Mouse (Mus musculus) right cerebral cortex, postnatal 25 days (tissue): ENCODE measurements around the gene Hist1h4c.
"Not testable (repeated sequence)": the region's sequence is repeated elsewhere in the genome, so short reads cannot be mapped to it uniquely, and the experiment has no call there.

Experiments used
- DNase-seq: peaks from one replicate; pipeline ENCODE4 v3.0.0; 2022

Gene Hist1h4c

DNA sequence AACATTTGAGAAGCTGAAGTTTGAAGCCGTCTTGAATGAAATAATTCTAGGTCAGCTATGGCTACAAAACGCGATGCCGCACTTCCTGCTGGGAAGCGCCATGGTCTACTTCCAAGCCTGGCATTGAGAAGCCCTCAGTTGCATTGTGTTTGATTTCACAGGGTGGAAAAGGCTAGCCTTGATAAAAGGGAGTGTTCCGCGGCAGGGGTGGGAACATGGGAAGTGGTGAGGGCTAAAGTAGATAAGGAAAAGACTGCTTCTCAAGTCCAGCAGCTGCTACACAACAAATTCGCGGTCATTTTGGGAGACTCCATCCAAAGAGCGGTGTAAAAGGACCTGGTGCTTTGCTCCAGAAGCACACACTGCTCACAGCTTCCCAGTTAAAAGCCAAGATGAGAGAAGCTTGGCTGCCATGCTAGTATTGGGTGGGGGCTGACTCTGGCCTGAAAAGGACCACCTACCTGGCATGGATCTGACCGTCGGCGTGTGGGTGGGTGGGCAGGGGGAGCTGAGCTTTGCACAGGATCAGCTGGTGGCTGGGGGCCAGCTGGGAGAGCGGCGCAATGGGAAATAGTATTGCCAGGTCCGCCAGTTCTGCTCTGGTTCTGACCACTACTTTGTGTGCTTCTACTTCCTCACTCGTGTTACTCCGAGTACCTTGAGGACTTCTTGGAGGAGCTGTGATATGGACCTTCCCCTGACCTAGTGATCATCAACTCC is 30.4 kb upstream of the Hist1h4c start:
- no peak for DNase-seq

DNA sequence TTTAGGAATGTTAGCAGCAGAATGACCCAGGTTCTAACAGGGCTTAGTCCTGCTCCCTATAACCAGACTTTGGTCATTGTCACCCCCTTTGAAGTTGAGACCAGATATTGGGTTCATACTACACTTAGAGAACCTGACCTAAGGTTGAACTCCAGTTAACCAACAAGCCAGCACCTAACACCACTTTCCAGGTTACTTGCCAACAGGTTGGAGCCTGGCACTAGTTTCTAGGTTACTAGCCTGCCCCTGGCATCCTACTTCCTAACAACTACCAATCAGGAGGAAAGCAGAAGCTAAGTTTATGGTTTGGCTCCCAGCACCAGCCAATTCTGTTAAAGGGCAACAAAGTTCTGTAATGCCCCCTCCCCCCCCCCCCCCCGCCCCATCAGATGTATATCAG is 27.0 kb upstream of the Hist1h4c start:
- no peak for DNase-seq

DNA sequence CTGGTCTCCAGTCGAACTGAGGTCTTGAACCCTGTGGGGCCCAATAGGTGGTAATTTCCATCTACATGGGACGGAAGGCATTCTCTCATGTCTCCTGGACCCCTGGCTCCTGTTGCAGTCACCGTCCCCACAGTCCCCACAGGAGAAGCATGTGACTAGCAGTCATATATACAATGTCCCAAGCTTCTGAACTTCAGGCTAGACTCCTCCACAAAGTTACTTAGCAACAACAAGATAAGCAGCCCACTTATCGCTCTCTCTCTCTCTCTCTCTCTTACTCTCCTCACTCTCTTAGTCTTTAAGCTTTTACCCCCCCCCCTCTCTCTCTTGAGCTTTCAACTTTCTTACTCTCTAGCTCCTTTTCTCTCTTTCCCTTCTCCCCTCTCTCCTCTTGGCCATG is 26.0 kb upstream of the Hist1h4c start:
- DNase-seq = no peak

DNA sequence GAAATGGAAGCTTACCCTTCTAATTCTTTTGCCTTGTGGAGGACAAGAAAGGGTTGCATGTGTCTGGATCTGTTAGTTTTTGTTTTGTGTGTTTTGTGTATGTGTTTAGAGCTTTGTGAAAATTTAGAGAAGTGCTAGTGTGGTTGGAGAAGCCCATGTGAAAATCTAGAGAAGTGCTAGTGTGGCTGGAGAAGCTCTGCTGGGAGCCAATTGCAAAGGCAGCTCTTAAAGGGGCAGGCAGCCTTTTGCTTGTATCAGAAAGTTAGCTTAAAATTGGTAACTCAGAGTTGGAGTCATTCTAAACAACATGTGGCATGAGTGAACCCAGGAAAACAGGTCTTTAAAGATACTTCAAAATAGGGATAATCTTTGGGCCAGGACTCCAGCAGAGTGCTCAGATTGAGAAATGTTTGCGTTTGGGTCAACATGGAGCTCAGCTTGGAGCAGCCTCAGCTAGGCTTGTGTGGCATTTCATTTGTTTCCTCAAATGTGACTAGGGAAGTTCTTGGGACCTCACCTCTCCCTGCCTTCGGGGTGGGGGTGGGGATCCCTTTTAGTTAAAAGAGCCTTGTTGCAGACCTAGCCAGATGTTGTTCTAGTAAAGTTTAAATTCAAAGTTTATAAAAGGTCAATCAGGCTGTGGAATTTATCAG is 19.5 kb upstream of the Hist1h4c start:
- not testable (repeated sequence) for DNase-seq

DNA sequence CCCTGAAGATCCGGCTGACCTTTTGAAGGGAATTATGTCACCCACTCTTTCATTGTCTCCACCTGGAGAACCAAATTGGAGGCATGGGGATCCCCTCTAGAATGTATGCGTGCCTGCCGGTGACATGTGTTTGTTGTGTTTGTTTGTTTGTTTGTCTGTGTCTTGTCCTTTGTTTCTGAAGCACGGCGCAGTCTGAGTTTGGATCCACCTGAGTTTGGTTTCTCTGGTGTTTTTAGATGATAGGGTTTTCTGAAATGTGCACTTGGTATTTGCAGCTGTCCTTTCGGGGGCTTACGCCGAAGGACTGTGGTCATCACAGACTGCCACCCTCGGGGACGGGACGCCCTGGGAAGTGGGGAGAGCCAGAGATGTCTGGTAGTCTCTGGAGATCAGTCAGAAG is 18.9 kb upstream of the Hist1h4c start:
- no peak for DNase-seq

DNA sequence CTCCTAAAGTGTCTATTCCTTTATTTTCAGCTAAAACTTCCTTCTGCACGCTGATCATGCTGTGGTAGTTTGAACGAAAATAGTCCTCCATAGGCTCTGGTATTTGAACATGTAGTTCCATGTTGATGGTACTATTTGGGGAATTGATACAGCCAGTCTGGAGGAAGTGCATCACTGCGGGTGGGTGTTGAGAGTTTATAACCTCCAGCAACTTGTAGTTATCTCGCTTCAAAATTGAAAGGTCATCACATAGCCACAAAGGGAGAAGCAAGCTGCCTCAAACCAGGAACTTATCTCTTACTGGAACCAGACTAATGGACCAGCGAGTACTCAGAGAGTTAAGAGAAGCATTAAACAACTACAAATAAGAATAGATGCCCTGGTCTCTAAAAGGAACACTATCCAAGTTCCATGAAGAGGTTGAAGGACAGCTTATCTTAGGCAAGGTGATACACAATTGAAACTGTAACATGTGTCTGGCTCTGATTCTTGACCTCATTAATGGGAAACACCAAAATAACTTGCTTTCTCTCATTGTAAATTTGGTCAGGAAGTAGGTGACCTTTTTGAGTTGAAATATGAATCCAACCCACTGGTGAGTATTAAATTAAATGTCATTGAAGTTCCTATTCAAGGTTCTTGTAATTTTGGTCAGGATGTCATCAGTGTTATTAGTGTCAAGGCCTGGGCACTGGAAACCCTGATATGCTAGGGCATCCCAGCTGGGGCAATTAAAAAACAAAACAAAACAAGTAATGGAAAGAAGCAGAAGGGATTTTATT is 18.2 kb upstream of the Hist1h4c start:
- no peak for DNase-seq

DNA sequence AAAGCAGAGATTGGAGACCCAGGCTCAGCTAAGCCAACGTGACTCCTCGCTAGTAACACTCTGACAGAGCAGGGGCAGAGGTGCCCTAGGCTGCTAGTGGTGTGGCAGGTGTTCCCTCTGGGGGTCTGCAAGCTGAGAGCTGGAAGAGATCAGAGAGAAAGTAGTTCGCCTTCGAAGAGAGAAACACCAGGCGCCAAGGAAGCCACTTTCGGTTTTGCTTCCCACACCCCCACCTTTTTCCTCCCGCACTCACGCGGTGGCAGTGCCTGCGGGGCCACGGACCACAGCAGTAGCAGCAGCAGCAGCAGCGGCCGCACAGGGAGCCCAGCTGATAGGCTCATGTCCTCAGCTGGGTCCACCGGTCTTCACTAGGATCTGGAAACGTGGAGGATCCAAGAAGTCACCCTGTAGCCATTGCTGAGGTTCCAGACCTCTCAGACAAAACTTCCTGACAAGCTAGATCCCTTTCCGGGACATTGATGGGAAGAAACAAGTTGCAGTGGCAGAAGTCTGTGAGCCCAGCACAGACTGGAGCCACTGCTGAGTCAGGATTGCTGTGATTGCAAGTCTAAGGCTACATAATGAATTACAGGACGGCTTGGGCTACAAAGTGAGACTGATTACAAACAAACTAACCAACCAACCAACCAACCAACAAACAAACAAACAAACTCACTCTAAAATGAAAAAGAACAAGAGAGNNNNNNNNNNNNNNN is 12.3 kb upstream of the Hist1h4c start, which contains the start of gene Hfe:
Gene Hfe (minus strand): TSS at position 481 of the 716 bp plus-strand sequence.
- DNase-seq = peak; percentile 32

DNA sequence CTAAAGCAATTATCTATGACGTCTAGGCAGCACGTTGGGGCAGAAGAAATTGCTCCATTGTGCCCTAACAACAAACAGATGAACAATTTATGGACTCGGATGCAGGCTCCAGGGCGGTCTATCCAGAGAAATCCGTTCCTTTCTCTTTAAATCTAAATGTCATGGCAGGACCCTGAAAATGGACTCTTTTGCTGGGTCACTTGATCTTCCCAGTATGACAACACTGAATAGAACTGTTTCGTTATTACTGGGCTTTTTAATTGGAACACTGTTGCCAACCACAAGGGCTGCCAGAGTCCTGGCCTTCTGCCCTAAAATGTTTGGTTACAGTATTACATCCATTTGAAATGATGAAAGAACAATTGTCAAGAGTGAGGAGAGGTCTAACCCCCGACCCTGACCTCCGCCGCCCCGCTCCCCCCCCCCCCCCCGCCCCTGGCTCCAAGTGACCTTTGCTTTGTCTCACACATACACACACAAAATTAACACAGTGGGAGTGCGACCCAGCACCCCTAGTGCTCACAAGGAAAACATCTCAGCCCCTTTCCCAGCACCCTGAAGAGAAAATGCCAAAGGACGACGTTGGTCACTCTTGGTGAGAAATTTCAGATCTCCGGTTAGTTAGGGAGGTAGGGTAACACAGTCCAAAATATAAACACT is 11.6 kb upstream of the Hist1h4c start:
- no peak for DNase-seq

DNA sequence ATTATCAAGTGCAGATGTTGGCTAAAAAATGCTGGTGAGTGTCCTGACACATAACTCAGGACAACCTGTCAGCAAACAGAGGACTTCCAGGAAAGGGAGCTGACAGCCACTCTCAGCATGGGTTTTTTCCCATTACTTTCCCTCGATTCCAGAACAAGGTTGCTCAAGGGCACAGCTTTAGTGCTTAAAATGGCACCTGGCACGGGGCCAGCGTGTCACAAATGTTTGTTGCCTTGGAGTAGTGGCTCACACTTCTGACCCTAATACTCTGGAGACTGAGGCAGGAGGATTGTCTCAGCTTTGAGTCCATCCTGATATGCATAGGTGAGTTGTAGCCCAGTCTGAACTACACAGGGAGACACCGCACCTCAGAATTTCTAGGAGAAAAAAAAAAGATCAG is 10.4 kb upstream of the Hist1h4c start:
- no peak for DNase-seq

DNA sequence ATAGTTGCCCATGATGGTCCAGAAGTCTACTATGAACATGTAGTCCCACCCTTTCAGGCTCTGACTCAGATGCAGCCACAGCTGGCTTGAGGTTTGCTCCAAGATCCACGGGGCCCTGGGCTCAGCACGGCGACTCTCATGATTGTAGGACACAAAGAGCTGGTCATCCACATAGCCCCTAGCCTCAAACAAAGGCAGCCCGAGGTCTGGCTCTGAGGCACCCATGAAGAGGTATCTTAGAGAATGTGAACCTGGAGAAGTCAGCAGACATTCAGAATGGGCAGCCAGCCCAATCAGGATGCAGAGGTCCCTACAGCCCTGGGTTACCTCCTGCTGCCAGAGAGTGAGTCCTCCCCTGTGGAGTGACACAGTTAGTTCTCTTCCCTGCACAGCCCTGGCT is 9.8 kb upstream of the Hist1h4c start:
- no peak for DNase-seq

DNA sequence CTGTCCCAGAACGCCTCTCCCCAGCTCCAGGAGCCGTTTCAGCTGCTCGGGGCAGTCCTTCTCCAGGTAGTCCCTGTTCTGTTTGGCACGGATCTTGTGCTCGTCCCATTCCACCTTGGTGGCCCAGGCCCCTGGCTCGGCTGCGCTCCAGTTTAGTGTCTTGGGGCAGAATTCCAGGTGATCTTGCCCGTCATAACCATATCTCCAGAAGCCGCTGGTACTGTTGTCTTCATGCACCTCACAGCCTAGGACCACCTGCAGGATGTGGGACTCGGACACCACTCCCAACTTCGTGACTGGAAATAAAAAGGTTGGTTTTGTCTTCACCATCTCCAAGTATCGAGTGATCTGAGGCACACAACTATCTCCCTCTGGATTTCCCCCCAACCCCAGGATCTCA is 8.5 kb upstream of the Hist1h4c start:
- no peak for DNase-seq

DNA sequence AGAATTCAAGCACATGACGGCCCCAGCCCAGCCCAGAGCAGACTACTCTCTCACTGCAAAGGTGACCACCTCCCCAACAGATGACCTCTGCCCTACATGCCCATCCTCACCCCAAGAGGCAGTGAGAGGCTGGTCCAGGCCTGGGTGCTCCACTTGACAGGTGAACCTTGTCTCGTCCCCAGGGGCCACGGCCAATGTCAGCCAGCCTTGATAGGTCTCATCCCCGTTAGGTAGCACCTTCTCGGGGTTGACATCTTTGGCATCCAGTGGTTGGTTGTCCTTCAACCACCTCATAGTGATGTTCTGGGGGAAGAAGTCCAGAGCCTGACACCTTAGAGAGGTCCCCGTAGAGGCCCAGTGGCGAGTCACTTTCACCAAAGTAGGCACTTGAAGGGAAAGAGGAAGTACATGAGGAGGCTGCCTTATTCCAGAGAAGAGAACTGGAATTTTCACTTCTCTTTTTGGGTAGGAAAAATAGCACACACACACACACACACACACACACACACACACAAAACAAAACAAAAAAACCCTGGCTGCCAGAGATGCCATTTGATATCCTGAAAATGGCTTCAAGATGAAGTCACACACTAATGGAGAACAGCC is 7.6 kb upstream of the Hist1h4c start:
- DNase-seq = no peak

DNA sequence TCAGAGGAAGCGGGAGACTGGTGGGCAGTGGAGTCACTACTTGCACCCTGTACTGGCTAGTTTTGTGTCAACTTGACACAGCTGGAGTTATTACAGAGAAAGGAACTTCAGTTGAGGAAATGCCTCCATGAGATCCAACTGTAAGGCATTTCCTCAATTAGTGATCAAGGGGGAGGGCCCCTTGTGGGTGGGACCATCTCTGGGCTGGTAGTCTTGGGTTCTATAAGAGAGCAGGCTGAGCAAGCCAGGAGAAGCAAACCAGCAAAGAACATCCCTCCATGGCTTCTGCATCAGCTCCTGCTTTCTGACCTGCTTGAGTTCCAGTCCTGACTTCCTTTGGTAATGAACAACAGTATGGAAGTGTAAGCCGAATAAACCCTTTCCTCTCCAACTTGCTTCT is 4.5 kb upstream of the Hist1h4c start:
- DNase-seq = not testable (repeated sequence)

DNA sequence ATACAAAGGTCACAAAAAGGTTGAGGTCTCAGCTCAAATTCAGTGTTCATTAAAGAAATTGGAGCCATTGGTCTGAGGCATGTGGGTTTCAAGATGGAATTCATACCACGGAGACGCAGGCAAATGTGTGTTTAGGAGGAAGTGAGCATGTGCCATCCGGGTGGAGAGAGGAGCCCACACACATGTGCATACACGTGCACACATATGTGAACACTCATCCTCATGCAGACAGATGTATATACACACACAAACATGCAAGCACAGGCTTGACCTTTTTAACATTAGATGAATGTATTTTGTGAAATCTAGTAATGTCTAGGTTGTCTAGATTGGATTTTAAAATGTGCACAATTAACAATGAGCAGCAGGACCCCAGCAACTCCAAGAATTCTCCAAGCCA is 4.0 kb upstream of the Hist1h4c start:
- DNase-seq = no peak

DNA sequence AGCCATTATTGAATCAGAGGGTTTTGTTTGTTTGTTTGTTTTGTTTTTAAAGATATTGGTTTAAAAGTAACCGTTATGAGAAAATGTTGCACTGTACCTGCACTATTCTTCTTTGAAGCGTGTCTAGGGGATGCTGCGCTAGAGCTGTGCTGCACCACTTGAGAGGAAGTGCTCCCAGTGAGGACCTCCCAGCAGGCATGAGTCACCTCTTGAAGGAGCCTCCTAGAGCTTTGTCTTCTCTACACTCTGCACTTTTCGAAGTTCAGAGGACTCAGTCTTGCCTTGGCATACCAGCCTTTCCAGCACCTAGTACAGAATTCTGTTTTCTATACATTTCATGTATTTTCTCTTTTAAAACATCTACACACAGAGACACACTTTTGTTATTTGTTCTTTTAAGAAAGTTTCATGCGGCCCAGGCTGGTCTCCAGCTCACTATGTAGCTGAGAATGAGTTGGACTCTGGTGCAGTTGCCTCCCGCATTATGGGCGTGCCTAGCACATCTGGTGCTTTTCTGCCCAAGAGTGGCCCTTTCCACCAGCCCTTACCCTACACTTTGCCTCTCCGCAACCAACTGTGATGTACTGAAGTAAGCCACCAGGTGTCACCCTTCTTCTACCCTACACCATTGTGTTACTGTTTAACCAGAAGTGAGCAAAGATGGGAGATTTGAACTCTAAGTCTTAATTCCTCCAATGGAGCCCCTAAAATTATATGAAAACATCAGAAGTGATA is 2.7 kb upstream of the Hist1h4c start:
- DNase-seq = peak; percentile 65

DNA sequence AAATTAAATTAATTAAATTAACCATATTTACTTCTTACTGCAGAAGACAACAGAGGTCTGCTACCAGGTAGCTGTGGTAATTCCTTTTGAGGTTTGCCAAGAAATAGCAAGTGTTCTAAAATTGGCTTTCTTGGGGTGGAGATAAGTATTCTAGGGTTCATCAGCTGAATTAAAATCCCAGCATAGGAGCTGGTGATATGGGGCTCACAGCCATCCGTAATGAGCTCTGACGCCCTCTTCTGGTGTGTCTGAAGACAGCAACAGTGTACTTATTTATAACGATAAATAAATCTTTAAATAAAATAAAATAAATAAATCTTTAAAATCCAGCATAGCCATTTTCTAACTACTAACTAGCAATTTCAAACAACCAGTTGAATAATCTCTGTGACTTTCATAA is 1.5 kb upstream of the Hist1h4c start:
- no peak for DNase-seq

DNA sequence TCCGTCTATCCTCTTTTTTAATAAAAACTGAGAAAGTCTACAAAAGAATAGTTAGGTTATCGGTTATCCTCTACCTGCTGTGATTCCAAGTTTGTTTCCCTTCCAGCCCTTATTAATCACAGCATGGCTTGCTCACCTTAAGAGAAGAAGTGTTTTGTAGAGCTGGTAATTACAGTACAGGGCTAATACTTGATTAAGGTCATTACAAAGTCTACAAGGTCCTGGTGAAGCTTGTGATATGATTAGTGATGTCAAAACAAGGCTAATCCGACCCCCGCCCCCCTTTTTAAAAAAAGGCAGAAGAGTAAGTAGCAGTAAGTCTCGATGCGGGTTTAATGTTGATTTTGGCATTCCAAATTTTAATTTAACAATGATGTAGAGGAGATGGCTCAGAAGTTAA is 742 bp upstream of the Hist1h4c start:
- DNase-seq = no peak

DNA sequence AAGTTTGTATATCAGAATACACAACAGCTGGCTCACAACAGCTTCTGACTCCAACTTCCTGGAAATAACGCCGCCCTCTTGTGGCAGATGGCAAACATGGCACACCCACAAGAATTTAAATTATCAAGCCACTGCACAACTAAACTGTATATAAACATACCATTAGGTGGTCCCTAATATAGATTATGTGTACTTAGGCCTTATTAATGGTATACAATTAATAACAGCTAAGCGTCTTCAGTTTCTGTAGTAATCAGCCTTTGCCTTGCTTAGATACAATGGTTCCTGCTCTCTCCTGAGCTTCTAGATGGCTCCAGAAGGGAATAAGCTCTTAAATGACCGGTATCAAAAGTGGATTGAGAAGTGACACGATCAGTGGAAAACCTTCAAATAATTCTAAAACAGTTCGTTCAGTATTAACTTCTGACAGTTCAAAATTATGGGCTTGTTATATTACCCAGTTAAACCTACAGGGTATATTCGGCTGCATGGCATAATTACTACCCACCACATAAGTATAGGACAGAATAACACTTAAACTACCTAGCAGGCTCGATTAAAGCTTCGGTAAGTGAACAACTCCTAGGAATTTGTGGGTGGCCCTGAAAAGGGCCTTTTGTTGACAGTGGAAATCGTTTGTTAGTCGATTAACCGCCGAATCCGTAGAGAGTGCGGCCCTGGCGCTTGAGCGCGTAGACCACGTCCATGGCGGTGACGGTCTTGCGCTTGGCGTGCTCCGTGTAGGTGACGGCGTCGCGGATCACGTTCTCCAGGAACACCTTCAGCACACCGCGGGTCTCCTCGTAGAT is 559 bp downstream of the Hist1h4c start:
- no peak for DNase-seq

DNA sequence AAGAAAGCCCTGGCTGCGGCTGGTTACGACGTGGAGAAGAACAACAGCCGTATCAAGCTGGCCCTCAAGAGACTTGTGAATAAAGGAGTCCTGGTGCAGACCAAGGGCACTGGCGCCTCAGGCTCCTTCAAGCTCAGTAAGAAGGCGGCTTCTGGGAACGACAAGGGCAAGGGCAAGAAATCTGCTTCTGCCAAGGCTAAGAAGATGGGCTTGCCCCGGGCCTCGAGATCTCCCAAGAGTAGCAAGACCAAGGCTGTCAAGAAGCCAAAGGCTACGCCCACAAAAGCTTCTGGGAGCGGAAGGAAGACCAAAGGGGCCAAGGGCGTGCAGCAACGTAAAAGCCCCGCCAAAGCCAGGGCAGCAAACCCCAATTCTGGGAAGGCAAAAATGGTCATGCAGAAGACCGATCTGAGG is 2.2 kb downstream of the Hist1h4c start:
- no peak for DNase-seq

DNA sequence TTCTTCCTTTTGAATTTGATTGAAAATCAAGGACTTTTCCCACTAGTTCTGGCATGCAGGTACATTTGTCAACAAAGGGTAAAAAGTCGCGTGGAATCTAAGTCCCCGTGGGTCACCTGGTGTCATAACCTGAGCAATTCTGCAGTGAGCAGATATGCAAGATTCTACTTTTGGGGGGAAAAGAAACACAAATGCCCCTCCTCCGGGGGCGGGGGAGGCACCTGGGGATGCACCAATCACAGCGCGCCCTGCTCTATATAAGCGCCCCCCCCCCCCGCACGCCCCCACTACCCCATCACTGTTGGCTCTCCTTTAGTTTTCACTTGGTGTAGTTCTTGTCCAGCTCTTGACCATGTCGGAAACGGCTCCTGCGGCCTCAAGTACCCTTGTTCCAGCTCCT is 2.7 kb downstream of the Hist1h4c start, which contains the start of gene Hist1h1t:
Gene Hist1h1t (plus strand): TSS at position 301 of the 400 bp plus-strand sequence.
- DNase-seq = no peak

DNA sequence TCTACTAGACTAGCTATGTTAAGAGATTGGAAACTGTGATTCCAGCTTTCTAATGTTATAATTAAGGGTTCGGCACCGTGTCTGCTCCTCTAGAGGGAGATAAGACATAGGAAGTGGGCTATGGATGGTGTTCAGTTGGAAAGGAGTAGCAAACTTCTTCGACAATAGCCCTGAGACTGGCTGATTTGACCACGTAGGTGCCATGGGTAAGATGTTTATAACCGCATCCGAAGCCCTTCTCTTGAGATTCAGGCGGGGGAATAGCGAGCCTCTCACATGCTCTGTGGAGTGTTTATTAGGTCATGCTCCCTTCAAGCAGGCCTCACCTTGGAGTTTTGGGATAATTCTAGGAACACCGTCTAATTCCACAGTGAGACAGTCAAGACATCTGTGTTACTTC is 3.3 kb downstream of the Hist1h4c start:
- no peak for DNase-seq
